Mouse (Mus musculus) E14TG2a.4 (cell line): ENCODE results near the gene Adsl.

Experiments
- CTCF ChIP-seq: conservative IDR thresholded peaks from 2 replicates; pipeline ENCODE4 v1.5.1; 2014; ENCODE audit warnings: low read length
- POU5F1 ChIP-seq: IDR thresholded peaks from 2 replicates; pipeline ENCODE4 v1.6.1; 2014; ENCODE audit warnings: low read length, borderline replicate concordance

GRCm38 (mm10) chr15:80915850-80916249 is 32.4 kb upstream of the Adsl start:
- no peak for TF ChIP-seq CTCF
- no peak for TF ChIP-seq POU5F1
